Mouse (Mus musculus) cerebellum, adult 2 months (tissue): Measurements from ENCODE around the gene Gm8947. TPM values are rescaled to one million over a fixed set of nuclear protein-coding genes. Genes with fewer than 3 reads are reported as not detected.

Experiments
- DNase-seq, 2 experiments: peaks; one replicate each; pipeline ENCODE4 v3.0.0; 2021
- H3K27ac ChIP-seq: fragments of 200-500 bp; 2 replicates; pipeline ENCODE4 v1.5.1; 2012; ENCODE audit warnings: low read length, control low read depth, inconsistent platforms; ENCODE audit not compliant: insufficient read depth
- H3K27me3 ChIP-seq: fragments of 200-500 bp; 2 replicates; pipeline ENCODE4 v1.6.1; 2012; ENCODE audit warnings: inconsistent platforms, mild to moderate bottlenecking, low read length, moderate library complexity; ENCODE audit not compliant: control insufficient read depth, insufficient read depth
- H3K4me1 ChIP-seq: fragments of 200-500 bp; 2 replicates; pipeline ENCODE4 v1.6.1; 2011; ENCODE audit warnings: low read length; ENCODE audit not compliant: control insufficient read depth, insufficient read depth
- H3K4me3 ChIP-seq: fragments of 200-500 bp; replicated peaks from 2 replicates; pipeline ENCODE3; 2011; ENCODE audit warnings: mild to moderate bottlenecking, low read depth, low read length, control low read depth; ENCODE audit not compliant: insufficient read depth
- CTCF ChIP-seq: fragments of 200-500 bp; IDR thresholded peaks from 2 replicates; pipeline ENCODE4 v1.5.1; 2011; ENCODE audit warnings: low read depth, mild to moderate bottlenecking, control low read depth, low read length, moderate library complexity, borderline replicate concordance; ENCODE audit not compliant: insufficient read depth
- POLR2A ChIP-seq: fragments of 200-500 bp; IDR thresholded peaks from 2 replicates; pipeline ENCODE4 v1.6.1; 2011; ENCODE audit warnings: low read length, control low read depth, borderline replicate concordance; ENCODE audit not compliant: insufficient read depth
- WGBS: fragments of 180-500 bp; shearing (Covaris S2); methylation state at CpG from one replicate; pipeline ENCODE4 v1.1.7; 2018; 5-methylcytosine and 5-hydroxymethylcytosine counted together
- polyA plus RNA-seq: library from polyadenylated mRNA; depleted of rRNA; stranded (reverse); fragments of >200 nt; gene quantifications from 2 replicates; pipeline ENCODE4 v1.2.3, GENCODE M21; 2012

Gene Gm8947
- polyA plus RNA-seq, 1 experiment, result not detected

- Histone ChIP-seq H3K27ac (no peak overlapping the region), H3K27me3 (no peaks in the 10 kb centered on the region), H3K4me3 (no peak overlapping the region), H3K4me1 (no peaks in the 10 kb centered on the region)
- no peak for DNase-seq
- WGBS, result 79% methylated on average over 7 of the region's 7 CpGs
- no peak for TF ChIP-seq POLR2A
- no peak for TF ChIP-seq CTCF
Measured at GRCm38 (mm10) chr1:151156777-151157632, 35.2 kb upstream of the Gm8947 start.

GRCm38 (mm10) chr1:151157963-151158856, 34.0 kb upstream of the Gm8947 start:
- no peak for DNase-seq
- TF ChIP-seq POLR2A, result no peak
- no peak for TF ChIP-seq CTCF
- no peaks in the 10 kb centered on the region for H3K27me3 ChIP-seq
- no peak overlapping the region for H3K27ac ChIP-seq
- H3K4me1 ChIP-seq, result no peaks in the 10 kb centered on the region
- no peak overlapping the region for H3K4me3 ChIP-seq
- WGBS, result 27% methylated on average over 9 of the region's 9 CpGs

GRCm38 (mm10) chr1:151158857-151159510, 33.2 kb upstream of the Gm8947 start:
- 99% methylated on average over 2 of the region's 2 CpGs for WGBS
- H3K27ac ChIP-seq, result no peak overlapping the region
- no peak for TF ChIP-seq CTCF
- no peak for TF ChIP-seq POLR2A
- no peak for DNase-seq
- no peaks in the 10 kb centered on the region for H3K4me1 ChIP-seq
- no peak overlapping the region for H3K4me3 ChIP-seq
- H3K27me3 ChIP-seq, result no peaks in the 10 kb centered on the region

- H3K4me1 ChIP-seq, result no peaks in the 10 kb centered on the region
- WGBS, result 53% methylated on average over 8 of the region's 8 CpGs
- TF ChIP-seq CTCF, result no peak
- no peak for TF ChIP-seq POLR2A
Measured at GRCm38 (mm10) chr1:151166031-151166430, 26.1 kb upstream of the Gm8947 start.

GRCm38 (mm10) chr1:151167297-151168047, 24.7 kb upstream of the Gm8947 start:
- no peak overlapping the region for H3K27ac ChIP-seq

More at GRCm38 (mm10) chr1:151166031-151166430, 26.1 kb upstream of the Gm8947 start:
- Histone ChIP-seq H3K4me3 (no peak overlapping the region), H3K27ac (no peak overlapping the region), H3K27me3 (no peaks in the 10 kb centered on the region)
- DNase-seq, result no peak

GRCm38 (mm10) chr1:151168637-151169036, 23.5 kb upstream of the Gm8947 start:
- TF ChIP-seq CTCF (no peak), POLR2A (no peak)
- Histone ChIP-seq H3K4me3 (no peak overlapping the region), H3K4me1 (no peaks in the 10 kb centered on the region), H3K27me3 (no peaks in the 10 kb centered on the region), H3K27ac (no peak overlapping the region)
- WGBS, result 77% methylated on average over 3 of the region's 3 CpGs
- DNase-seq, result no peak

More at GRCm38 (mm10) chr1:151167297-151168047, 24.7 kb upstream of the Gm8947 start:
- peak in 1 of 2 experiments; percentile 2 for DNase-seq
- H3K4me1 ChIP-seq, result no peaks in the 10 kb centered on the region
- TF ChIP-seq POLR2A (no peak), CTCF (no peak)
- no peak overlapping the region for H3K4me3 ChIP-seq
- H3K27me3 ChIP-seq, result no peaks in the 10 kb centered on the region
- WGBS, result 31% methylated on average over 12 of the region's 12 CpGs
